Mouse (Mus musculus): Measurements from ENCODE around the gene Rhbdf1.

DNA sequence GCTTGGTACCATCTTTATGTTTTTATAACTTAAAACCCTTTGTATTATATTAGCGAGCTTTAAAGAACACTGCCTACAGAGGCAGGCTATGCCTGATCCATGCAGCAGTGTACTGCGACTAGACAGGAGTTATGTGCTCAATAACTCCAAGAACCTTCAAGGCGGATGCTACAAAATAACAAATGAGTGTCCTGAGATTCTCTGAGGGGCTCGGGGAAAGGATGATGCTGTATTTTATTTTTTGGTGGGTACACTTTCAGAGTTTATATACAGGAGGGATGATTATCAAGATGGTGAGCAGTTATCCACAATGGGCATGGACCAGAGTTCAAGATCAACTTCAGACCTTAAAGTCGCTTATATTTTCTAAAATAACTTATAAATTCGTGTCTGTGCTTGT is 44.7 kb upstream of the Rhbdf1 start:
- TF ChIP-seq GATA1 (IDR thresholded peaks at IDR 0.05; ENCODE audit: borderline replicate concordance, low read length) (no peak), FLI1 (IDR thresholded peaks at IDR 0.05; ENCODE audit: low read length) (no peak)
